Mouse (Mus musculus) MEL (cell line): ENCODE measurements at regions not wholly inside any gene's neighbourhood (a gene's known extent, or its start where the extent isn't known, plus 50 kb on each side); places are given as distances from the start of the nearest gene placed in this dataset.

Experiments
- CHD1 ChIP-seq: IDR thresholded peaks from 2 replicates; pipeline ENCODE4 v1.6.1; 2012; ENCODE audit warnings: low read depth, mild to moderate bottlenecking, inconsistent platforms, low read length, improper control_type of control experiment
- CHD2 ChIP-seq: IDR thresholded peaks from 2 replicates; pipeline ENCODE4 v1.6.1; 2011; ENCODE audit warnings: low read length, improper control_type of control experiment
- CTCF ChIP-seq, 3 experiments: IDR thresholded peaks in 2 of 3; conservative IDR thresholded peaks in 1 of 3; 2 replicates each; pipeline ENCODE4 v1.5.1; 2011 to 2012; ENCODE audit warnings: low read length in 3 of 3, low read depth in 2 of 3, mild to moderate bottlenecking in 2 of 3, improper control_type of control experiment in 1 of 3, inconsistent platforms in 1 of 3, mixed read lengths in 1 of 3, moderate library complexity in 1 of 3; ENCODE audit not compliant: control insufficient read depth in 1 of 3, insufficient read depth in 1 of 3, poor library complexity in 1 of 3, severe bottlenecking in 1 of 3
- E2F4 ChIP-seq: IDR thresholded peaks from 2 replicates; pipeline ENCODE4 v1.6.1; 2011; ENCODE audit warnings: low read depth, low read length, improper control_type of control experiment, borderline replicate concordance
- ELF1 ChIP-seq: IDR thresholded peaks from 2 replicates; pipeline ENCODE4 v1.6.1; 2014; ENCODE audit warnings: low read depth, mild to moderate bottlenecking, inconsistent platforms, low read length, improper control_type of control experiment, moderate library complexity
- EP300 ChIP-seq, 2 experiments: IDR thresholded peaks; 2 replicates each; pipeline ENCODE4 v1.6.1; 2011; ENCODE audit warnings: improper control_type of control experiment in 2 of 2, low read length in 2 of 2, low read depth in 1 of 2, mild to moderate bottlenecking in 1 of 2
- MEF2A ChIP-seq: IDR thresholded peaks from 2 replicates; pipeline ENCODE4 v1.6.1; 2014; ENCODE audit warnings: low read depth, mild to moderate bottlenecking, inconsistent platforms, low read length, improper control_type of control experiment; ENCODE audit not compliant: poor library complexity, insufficient replicate concordance, severe bottlenecking; ENCODE audit errors: extremely low read depth
- MXI1 ChIP-seq: IDR thresholded peaks from 2 replicates; pipeline ENCODE4 v1.6.1; 2011; ENCODE audit warnings: mild to moderate bottlenecking, low read depth, low read length, improper control_type of control experiment
- POLR2A ChIP-seq, 2 experiments: IDR thresholded peaks; 2 replicates each; pipeline ENCODE4 v1.6.1; 2011 to 2012; ENCODE audit warnings: low read length in 2 of 2, mild to moderate bottlenecking in 2 of 2, control low read depth in 1 of 2, improper control_type of control experiment in 1 of 2, low read depth in 1 of 2, moderate library complexity in 1 of 2; ENCODE audit not compliant: control insufficient read depth in 1 of 2, insufficient read depth in 1 of 2, poor library complexity in 1 of 2
- ZMIZ1 ChIP-seq: IDR thresholded peaks from 2 replicates; pipeline ENCODE4 v1.6.1; 2012; ENCODE audit warnings: low read depth, mild to moderate bottlenecking, inconsistent platforms, low read length, improper control_type of control experiment, moderate library complexity

DNA sequence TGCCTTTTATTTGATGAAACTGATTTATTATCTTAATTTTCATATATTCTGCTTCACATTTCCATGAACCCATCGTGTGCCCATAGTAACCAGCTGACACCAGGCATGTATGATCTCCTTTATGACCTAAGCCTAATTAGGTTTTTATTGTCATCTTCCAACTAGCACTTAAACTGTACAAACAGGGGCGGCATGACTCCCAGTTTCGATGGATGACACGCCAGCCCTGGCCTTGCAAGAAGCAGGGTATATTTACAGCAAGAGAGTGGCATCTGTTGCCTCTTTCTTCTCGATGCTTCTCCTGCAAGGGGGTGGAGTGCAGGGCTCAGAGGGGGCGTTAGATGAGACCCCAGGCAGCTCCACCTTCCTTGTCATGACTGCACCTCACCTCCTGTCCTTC is 379.8 kb downstream of the Tshz3 start:
- TF ChIP-seq POLR2A (IDR thresholded peaks at IDR 0.05; ENCODE audit: control insufficient read depth in 1 of 2, insufficient read depth in 1 of 2, low read depth in 1 of 2, low read length in 2 of 2, poor library complexity in 1 of 2) (no peak), MEF2A (no peak), CHD1 (no peak), CTCF (IDR thresholded peaks at IDR 0.05 in 2 of 3, conservative IDR thresholded peaks at IDR 0.05 in 1 of 3; ENCODE audit: control insufficient read depth in 1 of 3, insufficient read depth in 1 of 3, low read depth in 2 of 3, low read length in 3 of 3, poor library complexity in 1 of 3, severe bottlenecking in 1 of 3) (no peak), ZMIZ1 (no peak), CHD2 (no peak), MXI1 (no peak), E2F4 (no peak), ELF1 (no peak), EP300 (IDR thresholded peaks at IDR 0.05; ENCODE audit: low read depth in 1 of 2, low read length in 2 of 2) (no peak)
